Mouse (Mus musculus): Measurements from ENCODE around the gene Npas3. TPM values are rescaled to one million over a fixed set of nuclear protein-coding genes. Genes with fewer than 3 reads are reported as not detected.

Npas3 gene
- polyA plus RNA-seq, 1 experiment from 2014 or later = 9.2 TPM

DNA sequence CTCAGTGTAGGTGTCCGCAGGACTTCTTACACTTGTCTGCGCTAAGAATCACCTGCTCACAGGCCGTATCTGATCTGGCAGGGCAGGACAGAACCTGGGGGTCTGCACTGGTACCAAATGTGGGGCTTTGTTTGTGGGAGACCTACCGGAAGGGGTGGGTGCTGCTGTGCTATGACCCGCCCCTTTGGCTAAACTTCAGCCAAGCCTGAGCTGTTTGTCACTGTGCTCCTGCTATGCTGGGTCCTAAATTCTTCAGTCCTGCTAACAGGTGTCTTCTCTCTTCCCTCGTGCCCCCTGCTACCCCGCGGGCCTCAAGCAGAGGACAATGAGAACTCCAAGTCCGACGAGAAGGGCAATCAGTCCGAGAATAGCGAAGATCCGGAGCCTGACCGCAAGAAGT lies 818.9 kb downstream of the Npas3 start:
- Histone ChIP-seq H3K4me1 (peaks cover 17% of the 10 kb centered on the region), H3K9me3 (replicated peaks) (0 out of 2 replicates have a peak, but pooled peaks cover 8% of the 10 kb centered on the region), H3K27me3 (ENCODE audit: low read depth, poor library complexity, severe bottlenecking) (peaks cover 56% of the 10 kb centered on the region), H3K27ac (replicated peaks) (peak overlapping the region; percentile 71; the same call in 1 of the 2 replicates), H3K36me3 (peaks cover 11% of the 10 kb centered on the region), H3K4me3 (peak overlapping the region; percentile 52)
- no peak for DNase-seq (ENCODE audit: low spot score)
- WGBS = 37% methylated on average over 14 of the region's 14 CpGs

- 0 out of 2 replicates have a peak, but pooled peaks cover 8% of the 10 kb centered on the region for H3K9me3 ChIP-seq (replicated peaks)
- peak overlapping the region; percentile 71 for H3K27ac ChIP-seq (replicated peaks)
- H3K36me3 ChIP-seq = peaks cover 11% of the 10 kb centered on the region
- peak overlapping the region; percentile 52 for H3K4me3 ChIP-seq
- peaks cover 56% of the 10 kb centered on the region for H3K27me3 ChIP-seq (ENCODE audit: low read depth, poor library complexity, severe bottlenecking)
- 7% methylated on average over 84 of the region's 84 CpGs for WGBS
- H3K4me1 ChIP-seq = peaks cover 17% of the 10 kb centered on the region
- DNase-seq (ENCODE audit: low spot score) = peak; percentile 70
These were observed 819.6 kb downstream of the Npas3 start for GRCm38 (mm10) chr12:54067886-54068756.

GRCm38 (mm10) chr12:54068757-54069146 lies 820.3 kb downstream of the Npas3 start:
- 0 out of 2 replicates have a peak, but pooled peaks cover 8% of the 10 kb centered on the region for H3K9me3 ChIP-seq (replicated peaks)
- H3K27me3 ChIP-seq (ENCODE audit: low read depth, poor library complexity, severe bottlenecking) = peaks cover 56% of the 10 kb centered on the region
- peaks cover 11% of the 10 kb centered on the region for H3K36me3 ChIP-seq
- peak overlapping the region; percentile 71; the same call in 1 of the 2 replicates for H3K27ac ChIP-seq (replicated peaks)
- WGBS = 70% methylated on average over 27 of the region's 27 CpGs
- peaks cover 17% of the 10 kb centered on the region for H3K4me1 ChIP-seq
- H3K4me3 ChIP-seq = peak overlapping the region; percentile 52
- no peak for DNase-seq (ENCODE audit: low spot score)

GRCm38 (mm10) chr12:54074012-54074411 lies 825.5 kb downstream of the Npas3 start:
- H3K27ac ChIP-seq (replicated peaks) = no peak overlapping the region
- H3K4me1 ChIP-seq = peaks cover 7% of the 10 kb centered on the region
- no peak for DNase-seq (ENCODE audit: low spot score)
- no peak overlapping the region for H3K4me3 ChIP-seq
- H3K9me3 ChIP-seq (replicated peaks) = no peaks in the 10 kb centered on the region
- peaks cover 2% of the 10 kb centered on the region for H3K36me3 ChIP-seq
- WGBS = 87% methylated on average over 2 of the region's 2 CpGs
- peaks cover 16% of the 10 kb centered on the region for H3K27me3 ChIP-seq (ENCODE audit: low read depth, poor library complexity, severe bottlenecking)

- 94% methylated on average over 3 of the region's 3 CpGs for WGBS
- no peaks in the 10 kb centered on the region for H3K36me3 ChIP-seq
- H3K27ac ChIP-seq (replicated peaks) = no peak overlapping the region
- no peaks in the 10 kb centered on the region for H3K27me3 ChIP-seq (ENCODE audit: low read depth, poor library complexity, severe bottlenecking)
- no peak for DNase-seq (ENCODE audit: low spot score)
- peaks cover 12% of the 10 kb centered on the region for H3K4me1 ChIP-seq
- no peaks in the 10 kb centered on the region; the same call in 1 of the 2 replicates for H3K9me3 ChIP-seq (replicated peaks)
- no peak overlapping the region for H3K4me3 ChIP-seq
These were observed 832.5 kb downstream of the Npas3 start for GRCm38 (mm10) chr12:54080996-54081395.

- no peak overlapping the region for H3K4me3 ChIP-seq
- no peaks in the 10 kb centered on the region for H3K27me3 ChIP-seq (ENCODE audit: low read depth, poor library complexity, severe bottlenecking)
- no peak for DNase-seq (ENCODE audit: low spot score)
- H3K9me3 ChIP-seq (replicated peaks) = no peaks in the 10 kb centered on the region
- WGBS = 82% methylated on average over 8 of the region's 8 CpGs
- H3K4me1 ChIP-seq = peaks cover 5% of the 10 kb centered on the region; the same call in 1 of the 2 replicates
- no peaks in the 10 kb centered on the region for H3K36me3 ChIP-seq
- no peak overlapping the region for H3K27ac ChIP-seq (replicated peaks)
These were observed 845.3 kb downstream of the Npas3 start for GRCm38 (mm10) chr12:54093729-54094128.

DNA sequence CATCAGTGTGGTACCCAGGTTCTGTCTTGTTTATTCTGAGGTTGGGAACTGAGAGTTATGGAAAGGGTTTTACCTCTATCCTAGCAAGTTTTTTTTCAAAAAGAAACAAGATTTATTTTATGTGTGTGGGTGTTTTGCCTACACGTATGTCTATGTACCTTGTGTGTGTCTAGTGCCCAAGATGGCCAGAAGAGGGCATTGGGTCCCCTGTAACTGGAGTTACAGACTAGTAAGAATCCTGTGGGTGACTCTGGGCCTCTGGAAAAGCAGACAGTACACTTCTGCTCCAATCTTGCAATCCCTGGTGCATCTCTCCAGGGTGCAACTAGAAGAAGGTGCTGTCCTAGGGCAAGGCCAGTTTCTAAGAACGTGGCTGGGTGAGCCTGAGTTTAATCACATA lies 848.0 kb downstream of the Npas3 start:
- no peaks in the 10 kb centered on the region for H3K9me3 ChIP-seq (replicated peaks)
- no peak for DNase-seq (ENCODE audit: low spot score)
- H3K4me1 ChIP-seq = peaks cover 6% of the 10 kb centered on the region; the same call in 1 of the 2 replicates
- 74% methylated on average over 2 of the region's 2 CpGs for WGBS
- no peak overlapping the region for H3K4me3 ChIP-seq
- H3K27me3 ChIP-seq (ENCODE audit: low read depth, poor library complexity, severe bottlenecking) = no peaks in the 10 kb centered on the region; the same call in 1 of the 2 replicates
- no peak overlapping the region for H3K27ac ChIP-seq (replicated peaks)
- no peaks in the 10 kb centered on the region for H3K36me3 ChIP-seq

GRCm38 (mm10) chr12:54098136-54098535 lies 849.7 kb downstream of the Npas3 start:
- Histone ChIP-seq H3K4me3 (no peak overlapping the region), H3K9me3 (replicated peaks) (no peaks in the 10 kb centered on the region), H3K27ac (replicated peaks) (no peak overlapping the region), H3K4me1 (peaks cover 18% of the 10 kb centered on the region), H3K36me3 (no peaks in the 10 kb centered on the region), H3K27me3 (ENCODE audit: low read depth, poor library complexity, severe bottlenecking) (no peaks in the 10 kb centered on the region; the same call in 1 of the 2 replicates)
- DNase-seq (ENCODE audit: low spot score) = no peak
- 87% methylated on average over 6 of the region's 6 CpGs for WGBS

DNA sequence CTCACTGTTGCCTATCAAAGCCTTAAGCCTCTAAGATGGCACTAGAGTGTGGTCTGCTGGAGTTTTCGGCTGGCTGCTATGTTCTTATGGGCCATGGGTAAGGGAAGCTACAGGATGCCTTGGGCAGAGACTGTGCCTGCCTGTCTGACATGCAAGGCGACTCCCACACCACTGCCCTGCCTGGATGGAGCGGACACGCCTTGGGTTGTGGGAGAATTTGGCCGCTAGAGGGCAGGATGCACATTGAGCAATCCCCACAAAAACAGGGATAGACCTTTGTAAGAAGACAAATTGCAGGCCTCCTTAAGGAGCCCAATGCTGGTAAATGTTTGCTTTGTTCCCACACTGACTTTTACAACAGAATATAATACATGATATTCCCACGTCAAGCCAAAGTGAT lies 850.3 kb downstream of the Npas3 start:
- H3K4me3 ChIP-seq = no peak overlapping the region
- no peaks in the 10 kb centered on the region; the same call in 1 of the 2 replicates for H3K27me3 ChIP-seq (ENCODE audit: low read depth, poor library complexity, severe bottlenecking)
- DNase-seq (ENCODE audit: low spot score) = peak; percentile 82
- no peaks in the 10 kb centered on the region for H3K36me3 ChIP-seq
- WGBS = 11% methylated on average over 6 of the region's 6 CpGs
- H3K27ac ChIP-seq (replicated peaks) = no peak overlapping the region
- H3K4me1 ChIP-seq = peaks cover 18% of the 10 kb centered on the region
- no peaks in the 10 kb centered on the region for H3K9me3 ChIP-seq (replicated peaks)

GRCm38 (mm10) chr12:54099458-54099857 lies 851.0 kb downstream of the Npas3 start:
- 95% methylated on average over 3 of the region's 3 CpGs for WGBS
- DNase-seq (ENCODE audit: low spot score) = no peak
- Histone ChIP-seq H3K4me3 (no peak overlapping the region), H3K4me1 (peaks cover 18% of the 10 kb centered on the region), H3K36me3 (no peaks in the 10 kb centered on the region), H3K9me3 (replicated peaks) (no peaks in the 10 kb centered on the region), H3K27ac (replicated peaks) (no peak overlapping the region), H3K27me3 (ENCODE audit: low read depth, poor library complexity, severe bottlenecking) (no peaks in the 10 kb centered on the region; the same call in 1 of the 2 replicates)

GRCm38 (mm10) chr12:54101307-54101870 lies 852.9 kb downstream of the Npas3 start:
- Histone ChIP-seq H3K27me3 (ENCODE audit: low read depth, poor library complexity, severe bottlenecking) (no peaks in the 10 kb centered on the region; the same call in 1 of the 2 replicates), H3K4me3 (no peak overlapping the region), H3K9me3 (replicated peaks) (no peaks in the 10 kb centered on the region), H3K27ac (replicated peaks) (no peak overlapping the region), H3K36me3 (no peaks in the 10 kb centered on the region), H3K4me1 (peaks cover 15% of the 10 kb centered on the region)
- WGBS = 85% methylated on average over 5 of the region's 5 CpGs
- DNase-seq (ENCODE audit: low spot score) = no peak

DNA sequence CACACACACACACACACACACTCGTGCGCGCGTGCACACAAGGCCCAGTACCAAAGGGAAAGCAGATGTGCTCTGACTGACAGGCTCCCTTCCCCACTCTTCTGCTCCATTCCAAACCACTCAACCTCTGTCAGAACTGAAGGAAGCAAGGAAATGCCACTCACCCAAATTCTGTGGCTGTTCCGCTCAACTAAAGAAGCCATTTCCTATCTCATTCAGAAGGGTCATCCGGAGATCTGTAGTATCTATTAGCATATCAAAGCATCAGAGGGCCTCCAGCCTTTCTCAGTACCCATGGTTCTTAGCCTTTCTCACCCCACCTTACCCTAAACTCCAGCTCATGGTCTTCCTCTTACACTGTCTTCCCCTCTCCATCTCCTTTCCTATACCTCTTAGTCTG lies 854.0 kb downstream of the Npas3 start:
- no peak overlapping the region for H3K27ac ChIP-seq (replicated peaks)
- no peaks in the 10 kb centered on the region; the same call in 1 of the 2 replicates for H3K27me3 ChIP-seq (ENCODE audit: low read depth, poor library complexity, severe bottlenecking)
- no peak overlapping the region for H3K4me3 ChIP-seq
- H3K36me3 ChIP-seq = no peaks in the 10 kb centered on the region
- no peaks in the 10 kb centered on the region for H3K9me3 ChIP-seq (replicated peaks)
- peaks cover 15% of the 10 kb centered on the region for H3K4me1 ChIP-seq
- DNase-seq (ENCODE audit: low spot score) = no peak
- WGBS = 62% methylated on average over 6 of the region's 6 CpGs

DNA sequence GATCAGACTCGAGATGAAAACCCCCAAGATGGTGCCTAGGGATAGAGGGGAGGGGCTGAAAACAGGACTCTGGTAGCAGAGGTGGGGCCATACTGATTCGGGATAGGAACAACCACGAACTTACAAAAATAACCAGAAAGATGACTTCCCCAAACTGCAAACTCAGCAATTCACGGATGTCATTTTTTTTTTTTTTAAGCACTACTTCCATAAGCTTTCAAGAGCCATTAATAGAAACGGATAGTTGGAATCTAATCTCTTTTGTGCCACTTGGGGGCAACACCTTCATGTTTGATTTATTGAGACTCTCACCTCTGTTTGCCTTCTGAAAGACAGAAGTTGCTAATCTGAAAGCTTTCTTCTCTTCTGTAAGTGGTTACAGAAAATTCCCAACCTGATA lies 857.1 kb downstream of the Npas3 start:
- no peak for DNase-seq (ENCODE audit: low spot score)
- Histone ChIP-seq H3K4me3 (no peak overlapping the region), H3K36me3 (no peaks in the 10 kb centered on the region), H3K27ac (replicated peaks) (no peak overlapping the region), H3K27me3 (ENCODE audit: low read depth, poor library complexity, severe bottlenecking) (no peaks in the 10 kb centered on the region; the same call in 1 of the 2 replicates), H3K9me3 (replicated peaks) (no peaks in the 10 kb centered on the region), H3K4me1 (peaks cover 15% of the 10 kb centered on the region)
- 76% methylated on average over 5 of the region's 5 CpGs for WGBS

Measured in midbrain, embryonic 10.5 days (tissue).